Mouse (Mus musculus) MEL (cell line): ENCODE measurements around the gene Il19.

Experiments
- BHLHE40 ChIP-seq: IDR thresholded peaks from 2 replicates; pipeline ENCODE4 v1.6.1; 2012; ENCODE audit warnings: low read depth, mild to moderate bottlenecking, inconsistent platforms, low read length, improper control_type of control experiment, borderline replicate concordance
- CTCF ChIP-seq, 3 experiments: IDR thresholded peaks in 2 of 3; conservative IDR thresholded peaks in 1 of 3; 2 replicates each; pipeline ENCODE4 v1.5.1; 2011 to 2012; ENCODE audit warnings: low read length in 3 of 3, low read depth in 2 of 3, mild to moderate bottlenecking in 2 of 3, improper control_type of control experiment in 1 of 3, inconsistent platforms in 1 of 3, mixed read lengths in 1 of 3, moderate library complexity in 1 of 3; ENCODE audit not compliant: control insufficient read depth in 1 of 3, insufficient read depth in 1 of 3, poor library complexity in 1 of 3, severe bottlenecking in 1 of 3
- EP300 ChIP-seq, 2 experiments: IDR thresholded peaks; 2 replicates each; pipeline ENCODE4 v1.6.1; 2011; ENCODE audit warnings: improper control_type of control experiment in 2 of 2, low read length in 2 of 2, low read depth in 1 of 2, mild to moderate bottlenecking in 1 of 2
- GABPA ChIP-seq: IDR thresholded peaks from 2 replicates; pipeline ENCODE4 v1.6.1; 2012; ENCODE audit warnings: low read depth, mild to moderate bottlenecking, inconsistent platforms, low read length, improper control_type of control experiment, moderate library complexity
- MAX ChIP-seq: IDR thresholded peaks from 2 replicates; pipeline ENCODE4 v1.6.1; 2011; ENCODE audit warnings: low read length, improper control_type of control experiment
- MEF2A ChIP-seq: IDR thresholded peaks from 2 replicates; pipeline ENCODE4 v1.6.1; 2014; ENCODE audit warnings: low read depth, mild to moderate bottlenecking, inconsistent platforms, low read length, improper control_type of control experiment; ENCODE audit not compliant: poor library complexity, insufficient replicate concordance, severe bottlenecking; ENCODE audit errors: extremely low read depth
- POLR2A ChIP-seq, 2 experiments: IDR thresholded peaks; 2 replicates each; pipeline ENCODE4 v1.6.1; 2011 to 2012; ENCODE audit warnings: low read length in 2 of 2, mild to moderate bottlenecking in 2 of 2, control low read depth in 1 of 2, improper control_type of control experiment in 1 of 2, low read depth in 1 of 2, moderate library complexity in 1 of 2; ENCODE audit not compliant: control insufficient read depth in 1 of 2, insufficient read depth in 1 of 2, poor library complexity in 1 of 2
- POLR2AphosphoS5 ChIP-seq: IDR thresholded peaks from 2 replicates; pipeline ENCODE4 v1.6.1; 2012; ENCODE audit warnings: low read depth, borderline replicate concordance, mild to moderate bottlenecking, inconsistent platforms, low read length, moderate library complexity, mixed read lengths
- USF1 ChIP-seq: IDR thresholded peaks from 2 replicates; pipeline ENCODE4 v1.6.1; 2014; ENCODE audit warnings: low read depth, mild to moderate bottlenecking, inconsistent platforms, low read length, improper control_type of control experiment, moderate library complexity
- USF2 ChIP-seq, 2 experiments: IDR thresholded peaks; 2 replicates each; pipeline ENCODE4 v1.6.1; 2011 to 2012; ENCODE audit warnings: improper control_type of control experiment in 2 of 2, low read length in 2 of 2, borderline replicate concordance in 1 of 2, inconsistent platforms in 1 of 2, low read depth in 1 of 2, mild to moderate bottlenecking in 1 of 2; ENCODE audit not compliant: insufficient read depth in 1 of 2
- ZC3H11A ChIP-seq: IDR thresholded peaks from 2 replicates; pipeline ENCODE4 v1.6.1; 2012; ENCODE audit warnings: low read depth, mild to moderate bottlenecking, inconsistent platforms, low read length, improper control_type of control experiment

DNA sequence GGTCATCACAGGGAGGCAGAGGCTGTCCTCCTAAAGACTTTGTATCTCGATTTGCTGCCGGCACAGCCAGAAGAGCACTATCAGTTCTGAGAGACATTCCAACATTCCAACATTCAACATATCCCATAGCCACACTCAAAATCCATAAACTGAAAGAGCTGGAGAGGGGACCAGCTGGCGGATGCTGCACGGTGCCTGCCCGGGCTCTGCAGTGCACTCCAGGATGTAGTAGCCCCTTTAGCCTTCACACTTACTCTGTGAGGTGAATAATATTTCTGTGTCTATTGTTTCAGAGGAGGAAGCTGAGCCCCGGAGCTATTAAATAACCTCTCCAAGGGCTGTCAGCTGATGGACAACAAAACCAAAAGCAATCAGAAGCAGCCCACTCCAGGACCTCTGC, 7.0 kb upstream of the Il19 start:
- TF ChIP-seq EP300 (IDR thresholded peaks at IDR 0.05; ENCODE audit: low read depth in 1 of 2, low read length in 2 of 2) (no peak), USF2 (IDR thresholded peaks at IDR 0.05; ENCODE audit: borderline replicate concordance in 1 of 2, insufficient read depth in 1 of 2, low read depth in 1 of 2, low read length in 2 of 2) (no peak), MEF2A (no peak), MAX (no peak), USF1 (no peak), POLR2A (IDR thresholded peaks at IDR 0.05; ENCODE audit: control insufficient read depth in 1 of 2, insufficient read depth in 1 of 2, low read depth in 1 of 2, low read length in 2 of 2, poor library complexity in 1 of 2) (no peak), CTCF (IDR thresholded peaks at IDR 0.05 in 2 of 3, conservative IDR thresholded peaks at IDR 0.05 in 1 of 3; ENCODE audit: control insufficient read depth in 1 of 3, insufficient read depth in 1 of 3, low read depth in 2 of 3, low read length in 3 of 3, poor library complexity in 1 of 3, severe bottlenecking in 1 of 3) (no peak), GABPA (no peak), POLR2AphosphoS5 (no peak), ZC3H11A (no peak), BHLHE40 (no peak)
